Mouse (Mus musculus) thymus, adult 2 months (tissue): ENCODE results near the gene Lcn3. TPM values are rescaled to one million over a fixed set of nuclear protein-coding genes. Genes with fewer than 3 reads are reported as not detected.

Source experiments
- DNase-seq: peaks from one replicate; pipeline ENCODE4 v3.0.0; 2021
- H3K27ac ChIP-seq: fragments of 200-500 bp; 2 replicates; pipeline ENCODE4 v1.5.1; 2012; ENCODE audit warnings: low read length, control low read depth; ENCODE audit not compliant: control insufficient read depth, insufficient read depth
- H3K27me3 ChIP-seq: fragments of 200-500 bp; 2 replicates; pipeline ENCODE4 v1.6.1; 2012; ENCODE audit warnings: mild to moderate bottlenecking, low read length, moderate library complexity, mixed read lengths; ENCODE audit not compliant: control insufficient read depth, insufficient read depth
- H3K36me3 ChIP-seq: fragments of 200-500 bp; 2 replicates; pipeline ENCODE4 v1.6.1; 2012; ENCODE audit warnings: mild to moderate bottlenecking, low read length, moderate library complexity; ENCODE audit not compliant: control insufficient read depth, insufficient read depth
- H3K4me1 ChIP-seq: fragments of 200-500 bp; replicated peaks from 2 replicates; pipeline ENCODE4 v1.6.1; 2012; ENCODE audit warnings: low read length; ENCODE audit not compliant: control insufficient read depth, insufficient read depth
- H3K4me3 ChIP-seq: fragments of 200-500 bp; 2 replicates; pipeline ENCODE4 v1.5.1; 2012; ENCODE audit warnings: mild to moderate bottlenecking, low read length, control low read depth, moderate library complexity; ENCODE audit not compliant: control insufficient read depth, insufficient read depth
- CTCF ChIP-seq: fragments of 200-500 bp; IDR thresholded peaks from 2 replicates; pipeline ENCODE4 v1.5.1; 2012; ENCODE audit warnings: mild to moderate bottlenecking, control low read depth, low read length, moderate library complexity, borderline replicate concordance; ENCODE audit not compliant: control insufficient read depth, poor library complexity, insufficient read depth; ENCODE audit errors: extremely low read depth
- POLR2A ChIP-seq: fragments of 200-500 bp; IDR thresholded peaks from 2 replicates; pipeline ENCODE4 v1.6.1; 2012; ENCODE audit warnings: mild to moderate bottlenecking, low read length, control low read depth, moderate library complexity; ENCODE audit not compliant: control insufficient read depth, poor library complexity, insufficient read depth; ENCODE audit errors: extremely low read depth
- WGBS: fragments of 180-500 bp; shearing (Covaris S2); methylation state at CpG from one replicate; pipeline ENCODE4 v1.1.7; 2018; 5-methylcytosine and 5-hydroxymethylcytosine counted together
- polyA plus RNA-seq: library from polyadenylated mRNA; depleted of rRNA; stranded (reverse); fragments of >200 nt; gene quantifications from 2 replicates; pipeline ENCODE4 v1.2.3, GENCODE M21; 2012

Gene Lcn3
- polyA plus RNA-seq, 1 experiment, result 0.16 TPM

- no peak for DNase-seq
- Histone ChIP-seq H3K4me1 (no peaks in the 10 kb centered on the region), H3K27me3 (no peaks in the 10 kb centered on the region), H3K36me3 (no peaks in the 10 kb centered on the region), H3K4me3 (no peak overlapping the region), H3K27ac (no peak overlapping the region)
- TF ChIP-seq CTCF, result no peak
- TF ChIP-seq POLR2A, result no peak
- 93% methylated on average over 4 of the region's 4 CpGs for WGBS
These were observed 2.4 kb downstream of the Lcn3 start for GRCm38 (mm10) chr2:25767764-25768163.

GRCm38 (mm10) chr2:25773507-25773906 lies 8.1 kb downstream of the Lcn3 start:
- 95% methylated on average over 2 of the region's 2 CpGs for WGBS
- no peak overlapping the region for H3K4me3 ChIP-seq
- TF ChIP-seq CTCF (no peak), POLR2A (no peak)
- no peaks in the 10 kb centered on the region for H3K36me3 ChIP-seq
- H3K4me1 ChIP-seq, result no peaks in the 10 kb centered on the region
- no peaks in the 10 kb centered on the region for H3K27me3 ChIP-seq
- no peak for DNase-seq
- no peak overlapping the region for H3K27ac ChIP-seq

- Histone ChIP-seq H3K27me3 (no peaks in the 10 kb centered on the region), H3K4me3 (no peak overlapping the region), H3K27ac (no peak overlapping the region), H3K4me1 (no peaks in the 10 kb centered on the region), H3K36me3 (no peaks in the 10 kb centered on the region)
- no peak for DNase-seq
- 81% methylated on average over 2 of the region's 2 CpGs for WGBS
- TF ChIP-seq POLR2A, result no peak
- no peak for TF ChIP-seq CTCF
These were observed 9.3 kb downstream of the Lcn3 start for GRCm38 (mm10) chr2:25774640-25775039.

- no peaks in the 10 kb centered on the region for H3K27me3 ChIP-seq
- no peak for DNase-seq
- H3K4me1 ChIP-seq, result no peaks in the 10 kb centered on the region
- no peak overlapping the region for H3K27ac ChIP-seq
- 94% methylated on average over 3 of the region's 3 CpGs for WGBS
- TF ChIP-seq CTCF, result no peak
- TF ChIP-seq POLR2A, result no peak
- H3K4me3 ChIP-seq, result no peak overlapping the region
- no peaks in the 10 kb centered on the region for H3K36me3 ChIP-seq
These were observed 10.6 kb downstream of the Lcn3 start for GRCm38 (mm10) chr2:25775991-25776390.

- H3K27me3 ChIP-seq, result no peaks in the 10 kb centered on the region
- DNase-seq, result no peak
- no peak within 1 kb of the TSS for H3K27ac ChIP-seq
- TF ChIP-seq CTCF (no peak), POLR2A (no peak)
- no peak within 1 kb of the TSS for H3K4me3 ChIP-seq
- H3K36me3 ChIP-seq, result no peaks in the 10 kb centered on the region
- H3K4me1 ChIP-seq, result no peaks in the 10 kb centered on the region
- 95% methylated on average over 1 of the region's 1 CpGs for WGBS
These were observed 11.3 kb downstream of the Lcn3 start, which contains the start of gene Lcn11 for GRCm38 (mm10) chr2:25776717-25777116. Gene Lcn11, plus strand, starts transcription at chr2:25777017.

GRCm38 (mm10) chr2:25779076-25779475 lies 13.7 kb downstream of the Lcn3 start:
- no peaks in the 10 kb centered on the region for H3K27me3 ChIP-seq

GRCm38 (mm10) chr2:25780921-25781320 lies 15.6 kb downstream of the Lcn3 start:
- H3K27me3 ChIP-seq, result no peaks in the 10 kb centered on the region
- WGBS, result 55% methylated on average over 4 of the region's 4 CpGs
- no peak overlapping the region for H3K4me3 ChIP-seq
- no peaks in the 10 kb centered on the region for H3K4me1 ChIP-seq
- TF ChIP-seq POLR2A, result no peak
- no peak for TF ChIP-seq CTCF
- H3K27ac ChIP-seq, result no peak overlapping the region
- no peak for DNase-seq
- no peaks in the 10 kb centered on the region for H3K36me3 ChIP-seq

More at GRCm38 (mm10) chr2:25779076-25779475, 13.7 kb downstream of the Lcn3 start:
- no peak for DNase-seq
- H3K4me3 ChIP-seq, result no peak overlapping the region
- no peaks in the 10 kb centered on the region for H3K4me1 ChIP-seq
- TF ChIP-seq CTCF (no peak), POLR2A (no peak)
- 97% methylated on average over 9 of the region's 9 CpGs for WGBS
- no peak overlapping the region for H3K27ac ChIP-seq
- H3K36me3 ChIP-seq, result no peaks in the 10 kb centered on the region
